Mouse (Mus musculus) brain, embryonic 14.5 days (tissue): ENCODE data around the gene Them7.

ENCODE experiments used
- CTCF ChIP-seq: fragments of 200-500 bp; IDR thresholded peaks from 2 replicates; pipeline ENCODE4 v1.5.1; 2012; ENCODE audit warnings: inconsistent platforms, mild to moderate bottlenecking, moderate library complexity, borderline replicate concordance; ENCODE audit not compliant: insufficient read depth, insufficient read length; ENCODE audit errors: extremely low read depth
- POLR2A ChIP-seq: fragments of 200-500 bp; IDR thresholded peaks from 2 replicates; pipeline ENCODE4 v1.6.1; 2012; ENCODE audit warnings: mild to moderate bottlenecking, inconsistent platforms, borderline replicate concordance; ENCODE audit not compliant: poor library complexity, insufficient read depth, insufficient read length, severe bottlenecking; ENCODE audit errors: extremely low read depth

- TF ChIP-seq POLR2A (no peak), CTCF (no peak)
These were observed 45.2 kb upstream of the Them7 start for GRCm38 (mm10) chr2:105178871-105179270.
